Mouse (Mus musculus) left cerebral cortex, postnatal 4 days (tissue): ENCODE results near the gene Slc9b1. TPM values are rescaled to one million over a fixed set of nuclear protein-coding genes. Genes with fewer than 3 reads are reported as not detected.
A peak's percentile ranks its signal among the peaks of the same experiment; 100 is the strongest.

Experiments
- DNase-seq: peaks from one replicate; pipeline ENCODE4 v3.0.0-alpha.2; 2022
- intact Hi-C: fragments of 180-260 bp; cut with DNase I; formaldehyde crosslinking; loops from one replicate; pipeline ENCODE4 v1.15.1; 2025
- total RNA-seq, 2 experiments: library from RNA; stranded (reverse); gene quantifications; 2 replicates each; pipeline ENCODE4 v1.2.3; 2021

Gene Slc9b1
- total RNA-seq, 2 experiments from 2014 or later = 0.40 to 1.5 TPM

DNA sequence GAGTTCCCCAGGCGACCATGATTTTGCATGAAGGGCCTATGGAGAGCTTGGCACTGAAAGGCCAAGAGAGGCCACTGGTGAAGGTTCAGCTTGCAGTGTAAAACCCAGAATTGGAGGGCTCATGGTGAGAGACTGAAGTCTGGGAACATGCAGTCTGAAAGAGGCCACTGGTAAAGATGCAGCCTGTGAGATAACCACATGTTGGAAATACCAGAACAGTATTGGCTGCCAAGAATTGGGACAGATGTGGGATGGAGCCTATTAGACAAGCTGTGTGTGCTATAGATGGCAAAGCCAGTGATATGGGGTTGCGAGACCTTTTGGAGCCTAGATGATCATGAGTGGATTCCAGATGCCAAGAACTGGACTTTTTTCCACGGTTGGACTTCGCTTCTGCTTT lies 32.0 kb downstream of the Slc9b1 start:
- intact Hi-C loops = no loop called here
- DNase-seq = no peak

DNA sequence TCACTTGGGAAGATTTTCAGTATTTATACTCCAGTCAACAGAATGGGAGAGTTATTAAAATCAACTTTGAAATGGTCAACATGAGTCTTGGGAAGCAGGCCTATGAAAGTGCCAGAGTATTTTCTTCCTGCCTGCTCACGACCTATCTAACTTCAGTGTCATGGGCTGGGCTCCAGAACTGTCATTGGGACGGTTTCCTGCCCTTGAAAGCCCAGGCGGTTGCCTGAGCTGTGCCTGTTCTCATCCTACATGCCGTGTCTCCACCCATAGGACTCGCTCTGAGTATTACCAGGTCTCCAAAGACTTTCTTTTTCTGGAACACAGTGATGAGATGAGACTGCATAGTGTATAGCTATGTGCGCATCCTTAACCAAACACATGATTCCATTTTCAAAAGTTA lies 45.4 kb downstream of the Slc9b1 start:
- DNase-seq = no peak
- intact Hi-C loops = no loop called here

DNA sequence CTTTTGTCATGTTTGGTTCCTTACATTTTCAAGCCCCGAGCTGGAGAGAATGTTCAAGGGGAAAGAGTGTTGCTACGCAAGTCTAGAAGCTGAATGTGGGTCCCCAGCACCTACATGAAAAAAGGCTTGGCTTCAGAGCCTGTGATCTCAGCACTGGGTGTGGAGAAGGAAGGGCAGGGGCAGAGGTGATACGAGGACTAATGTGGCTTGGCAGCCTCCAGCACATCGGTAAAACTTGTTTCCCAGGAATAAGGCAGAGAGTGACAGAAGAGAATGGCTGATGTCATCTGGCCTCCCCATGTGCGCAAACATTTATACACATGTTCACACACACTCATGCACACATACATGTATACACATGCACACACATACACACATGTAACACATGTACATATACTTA lies 47.3 kb downstream of the Slc9b1 start:
- intact Hi-C loops = no loop called here
- DNase-seq = no peak

DNA sequence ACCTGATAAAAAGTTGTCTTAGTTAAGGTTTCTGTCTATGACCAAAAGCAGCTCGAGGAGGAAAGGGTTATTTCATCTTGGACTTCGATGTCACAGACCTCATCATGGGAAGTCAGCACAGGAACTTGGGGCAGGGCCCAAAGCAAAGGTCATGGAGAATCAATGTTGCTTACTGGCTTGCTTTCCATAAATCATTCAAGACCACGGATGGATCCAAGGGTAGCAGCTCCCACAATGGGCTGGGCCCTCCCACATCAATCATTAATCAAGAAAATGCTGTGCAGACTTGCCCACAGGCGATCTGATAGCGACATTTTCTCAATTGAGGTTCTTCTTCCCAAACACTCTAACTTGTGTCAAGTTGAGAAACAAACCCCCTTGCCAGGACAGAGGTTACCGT lies 48.3 kb downstream of the Slc9b1 start:
- intact Hi-C loops = no loop called here
- no peak for DNase-seq

DNA sequence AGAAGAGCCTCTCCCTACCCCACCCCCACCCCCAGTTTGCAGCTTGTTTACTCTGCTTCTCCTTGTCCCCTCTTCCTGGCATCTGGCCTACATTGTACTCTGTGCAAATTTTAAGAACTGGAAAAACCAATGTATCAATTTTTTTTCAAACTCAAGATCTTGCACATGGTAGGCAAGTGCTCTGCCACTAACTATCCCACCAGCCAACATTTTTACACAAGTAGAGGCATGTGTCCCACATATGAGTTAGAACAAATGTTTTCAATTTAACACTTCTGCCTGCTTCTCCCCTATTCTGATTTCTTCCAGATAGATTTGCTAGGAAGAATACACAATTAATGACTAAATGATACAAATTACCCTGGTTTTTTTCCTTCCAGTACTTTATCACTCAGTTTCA lies 49.3 kb downstream of the Slc9b1 start:
- intact Hi-C loops = no loop called here
- DNase-seq = no peak

DNA sequence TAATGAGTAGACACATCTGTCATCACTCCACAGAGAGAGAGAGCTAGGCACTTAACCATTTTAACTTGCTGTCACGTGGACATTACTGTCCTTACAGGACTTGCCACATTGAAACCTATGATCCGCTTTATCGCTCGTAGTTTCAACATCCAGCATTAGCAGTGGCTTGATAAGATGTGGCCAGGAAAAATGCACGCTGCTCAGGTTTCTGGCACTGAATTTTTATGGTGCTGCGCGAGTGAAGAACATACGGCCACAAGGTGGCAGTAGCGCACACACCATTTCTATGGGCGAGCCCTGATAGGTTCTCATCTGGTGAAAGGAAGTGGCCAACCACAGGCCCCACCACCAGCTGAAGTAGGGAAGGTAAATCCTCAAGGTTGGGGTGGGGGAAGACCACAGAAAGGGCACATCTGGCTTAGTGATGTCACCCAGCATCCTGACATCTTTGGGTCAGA lies 54.4 kb downstream of the Slc9b1 start:
- intact Hi-C loops = loop anchor here (5.0 kb wide), 1 partner anchor 110 kb away; no protein-coding TSS in a partner anchor
- DNase-seq = peak; percentile 89

DNA sequence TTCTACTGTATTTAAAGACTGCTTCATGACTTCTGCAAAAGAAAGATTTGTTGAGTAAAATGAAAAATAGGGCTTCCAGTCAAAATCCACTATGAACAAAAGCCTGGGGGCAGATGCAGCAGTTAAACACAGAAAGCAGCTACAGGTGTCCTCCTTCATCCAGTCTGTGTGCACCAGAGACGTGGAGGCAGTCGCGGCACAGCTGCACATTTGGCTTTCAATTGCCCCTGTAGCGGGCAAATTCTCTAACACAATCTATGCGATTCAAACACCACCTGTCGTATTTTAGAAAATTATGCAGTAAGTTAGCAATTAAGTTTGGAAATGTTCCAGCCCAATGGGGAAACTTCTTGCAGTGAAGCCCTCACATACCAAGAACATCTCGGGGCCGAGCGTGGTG lies 55.4 kb downstream of the Slc9b1 start:
- no peak for DNase-seq
- intact Hi-C loops = loop anchor here (5.0 kb wide), 1 partner anchor 111 kb away; no protein-coding TSS in a partner anchor

DNA sequence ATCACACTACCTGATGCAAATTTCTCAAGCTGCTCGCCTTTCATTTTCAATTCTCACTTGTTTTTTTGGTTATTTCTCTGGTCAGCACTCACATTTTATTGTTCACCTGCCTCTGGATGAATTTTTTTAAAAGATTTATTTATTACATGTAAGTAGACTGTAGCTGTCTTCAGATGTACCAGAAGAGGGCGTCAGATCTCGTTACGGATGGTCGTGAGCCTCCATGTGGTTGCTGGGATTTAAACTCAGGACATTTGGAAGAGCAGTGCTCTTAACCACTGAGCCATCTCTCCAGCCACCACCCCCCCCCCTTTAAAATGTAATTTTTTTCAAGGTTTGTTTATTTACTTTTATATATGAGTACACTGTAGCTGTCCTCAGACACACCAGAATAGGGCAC lies 56.0 kb downstream of the Slc9b1 start:
- DNase-seq = no peak
- intact Hi-C loops = loop anchor here (5.0 kb wide), 1 partner anchor 112 kb away; no protein-coding TSS in a partner anchor

DNA sequence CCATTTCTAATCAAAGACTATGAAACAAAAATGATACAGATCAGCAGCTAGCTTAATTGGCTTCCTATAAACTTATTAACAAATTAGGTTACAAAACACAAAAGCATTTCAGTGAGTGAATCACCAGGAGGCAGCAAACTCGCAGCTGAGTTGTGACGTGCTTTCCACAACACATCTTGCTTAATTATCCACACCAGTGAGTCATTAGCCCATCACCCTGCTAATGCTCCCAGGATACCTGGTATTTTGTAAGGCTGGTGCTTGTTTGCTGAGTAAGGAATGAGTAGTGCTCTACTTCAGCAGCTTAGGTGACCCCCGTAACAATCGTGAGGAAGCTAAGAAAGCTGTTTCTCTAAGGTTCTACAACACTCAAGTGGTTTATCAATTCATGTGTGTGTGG lies 56.8 kb downstream of the Slc9b1 start:
- intact Hi-C loops = loop anchor here (5.0 kb wide), 1 partner anchor 112 kb away; no protein-coding TSS in a partner anchor
- DNase-seq = no peak

DNA sequence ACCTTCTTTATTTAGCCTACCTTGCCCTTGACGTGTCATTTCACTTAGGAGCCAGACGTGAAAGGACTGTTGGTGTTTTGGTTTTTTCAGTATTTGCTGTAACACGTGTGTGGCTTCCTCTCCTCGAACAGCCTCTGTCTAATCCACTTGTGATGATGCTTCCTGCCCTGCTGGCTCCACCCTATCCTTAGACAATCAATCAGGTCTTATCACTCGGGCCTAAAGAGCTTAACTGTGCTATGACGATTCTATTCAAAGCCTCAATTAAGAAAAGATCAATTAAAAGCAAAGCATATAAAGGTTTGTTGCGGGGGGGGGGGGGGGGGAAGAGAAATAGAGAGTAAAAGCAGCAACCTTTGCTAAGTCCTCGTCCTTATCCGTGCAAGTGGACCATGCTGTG lies 59.5 kb downstream of the Slc9b1 start:
- no peak for DNase-seq
- intact Hi-C loops = no loop called here

DNA sequence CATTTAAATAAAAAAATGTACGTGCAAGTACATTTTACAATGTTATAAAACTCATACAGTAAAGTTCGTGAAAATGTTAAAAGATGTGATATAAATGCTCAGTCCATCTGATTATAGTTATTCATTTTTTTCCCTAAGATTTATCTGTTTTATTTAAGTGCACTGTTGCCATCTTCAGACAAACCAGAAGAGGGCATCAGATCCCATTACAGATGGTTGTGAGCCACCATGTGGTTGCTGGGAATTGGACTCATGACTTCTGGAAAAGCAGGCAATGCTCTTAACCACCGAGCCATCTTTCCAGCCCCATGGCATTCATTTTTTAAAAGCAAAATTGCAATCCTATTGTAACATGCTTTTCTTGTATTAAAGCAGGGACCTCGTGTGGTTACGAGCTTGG lies 61.4 kb downstream of the Slc9b1 start:
- DNase-seq = no peak
- intact Hi-C loops = no loop called here

DNA sequence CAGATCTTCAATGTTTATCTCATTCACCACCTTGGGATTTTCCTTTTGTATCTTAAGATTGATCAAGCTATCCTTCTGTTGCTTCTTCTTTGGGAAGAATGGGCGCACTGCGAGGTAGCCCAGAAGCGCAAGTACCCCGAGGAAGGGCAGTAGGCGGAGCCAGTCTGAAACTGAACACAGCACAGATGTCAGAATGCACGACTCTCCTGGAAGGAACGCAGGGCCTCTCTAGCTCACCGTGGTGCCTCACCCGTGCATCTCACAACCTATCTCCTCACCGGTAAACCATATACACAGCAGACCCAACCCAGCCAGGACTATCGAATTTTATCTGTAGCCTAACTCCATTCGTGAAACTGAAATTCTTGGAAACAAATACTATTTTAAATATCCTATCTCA lies 63.2 kb downstream of the Slc9b1 start:
- DNase-seq = no peak
- intact Hi-C loops = no loop called here

DNA sequence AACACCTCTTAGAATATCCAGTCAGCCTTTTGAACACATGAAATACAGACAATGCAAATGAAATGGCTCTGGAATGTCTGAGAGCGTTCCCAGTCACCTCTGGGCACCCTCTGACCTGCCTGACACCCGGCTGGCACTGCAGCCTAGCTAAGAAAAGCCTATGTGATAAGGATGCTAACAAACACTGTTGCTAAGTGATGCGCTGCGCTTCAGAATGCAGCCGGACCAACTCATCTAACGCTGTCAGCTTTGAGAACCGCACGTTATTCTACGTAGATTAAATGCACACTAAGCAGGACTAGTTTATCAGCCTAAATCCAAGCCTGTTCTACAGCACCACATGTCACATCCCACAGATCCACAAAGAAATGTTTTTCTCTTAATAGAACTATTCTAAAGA lies 64.0 kb downstream of the Slc9b1 start:
- no peak for DNase-seq
- intact Hi-C loops = no loop called here

DNA sequence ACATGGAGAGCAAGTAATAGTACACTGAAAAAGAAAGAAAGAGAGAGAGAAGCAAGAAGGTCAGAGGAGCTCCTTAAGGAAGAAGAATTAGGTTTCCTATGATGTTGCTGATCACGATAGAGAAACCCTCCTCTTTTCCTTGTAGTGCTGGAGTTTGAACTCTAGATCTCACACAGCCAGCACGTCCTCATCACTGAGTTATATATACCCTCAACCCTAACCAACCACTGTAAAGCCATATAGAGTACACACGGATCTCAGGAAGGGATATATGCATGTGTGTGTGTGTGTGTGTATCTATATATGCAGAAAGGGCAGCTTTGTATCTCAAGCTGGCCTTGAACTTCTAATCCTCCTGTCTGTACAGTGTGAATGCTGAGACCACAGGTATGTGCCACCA lies 69.4 kb downstream of the Slc9b1 start:
- intact Hi-C loops = no loop called here
- DNase-seq = no peak

DNA sequence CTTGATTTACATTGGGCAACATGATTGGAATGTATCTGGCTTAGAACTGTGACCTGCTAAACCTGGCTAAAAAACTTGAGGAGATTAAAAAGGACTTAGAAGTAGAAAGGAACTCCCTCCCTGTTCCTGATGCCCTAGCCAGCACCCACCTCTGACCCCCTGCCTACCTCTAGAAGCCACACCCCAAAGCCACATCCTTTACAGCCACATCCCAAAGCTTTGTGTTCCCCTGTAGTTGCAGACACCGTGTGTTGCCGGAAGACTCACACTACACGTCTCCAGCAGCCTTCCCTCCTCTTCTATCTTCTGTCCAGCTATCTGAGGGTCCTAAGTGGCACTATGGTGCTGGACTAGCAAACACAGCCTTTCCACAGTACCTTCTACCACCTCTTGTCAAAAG lies 70.0 kb downstream of the Slc9b1 start:
- intact Hi-C loops = no loop called here
- no peak for DNase-seq

DNA sequence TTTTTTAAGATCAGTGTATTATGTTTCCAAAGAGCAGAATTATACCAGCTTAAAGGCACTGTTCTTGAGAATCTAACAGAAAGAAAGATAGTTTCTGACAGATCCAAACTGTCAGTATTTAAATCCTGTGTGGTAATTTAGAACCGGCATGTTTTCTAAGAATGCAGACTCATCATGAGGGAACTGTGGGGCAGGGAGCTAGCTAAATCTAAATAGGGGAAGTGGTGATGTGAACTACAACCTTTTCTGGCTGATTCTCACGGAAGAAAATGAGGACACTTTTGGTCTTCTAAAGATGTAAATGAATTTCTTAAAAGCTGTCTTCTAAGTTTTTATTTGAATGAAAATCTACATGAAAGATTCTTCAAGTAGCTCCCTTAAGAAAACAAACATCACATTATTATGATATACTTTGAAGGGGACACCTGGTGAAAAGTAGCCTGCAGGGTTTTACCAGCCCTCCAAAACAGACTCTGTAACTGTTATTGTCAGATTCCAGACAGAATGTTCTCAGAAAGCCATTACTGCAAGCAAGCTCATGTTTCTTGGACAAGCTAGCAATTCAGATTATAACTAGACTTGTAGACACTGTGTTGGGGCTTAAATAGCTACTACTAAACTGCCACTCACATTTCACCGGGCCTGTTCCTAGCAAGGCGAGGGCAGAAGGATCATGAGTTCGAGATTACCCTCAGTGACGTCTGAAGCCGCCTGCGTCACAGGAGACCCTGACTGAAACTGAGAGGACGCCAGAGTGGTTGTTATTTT lies 72.9 kb downstream of the Slc9b1 start:
- intact Hi-C loops = no loop called here
- no peak for DNase-seq

DNA sequence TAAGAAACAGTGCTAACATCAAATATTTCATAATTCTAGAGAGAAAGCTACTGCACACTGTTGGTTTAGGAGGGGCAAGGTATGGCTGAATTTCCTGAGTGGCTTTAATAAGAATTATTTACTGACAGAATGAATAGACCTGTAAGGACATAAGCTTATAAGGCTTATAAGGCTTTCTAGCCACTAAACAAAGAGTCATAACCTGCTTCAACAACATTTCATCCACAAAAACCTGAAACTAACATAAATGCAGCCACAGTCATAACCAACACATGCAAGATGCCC lies 73.4 kb downstream of the Slc9b1 start:
- intact Hi-C loops = no loop called here
- no peak for DNase-seq

DNA sequence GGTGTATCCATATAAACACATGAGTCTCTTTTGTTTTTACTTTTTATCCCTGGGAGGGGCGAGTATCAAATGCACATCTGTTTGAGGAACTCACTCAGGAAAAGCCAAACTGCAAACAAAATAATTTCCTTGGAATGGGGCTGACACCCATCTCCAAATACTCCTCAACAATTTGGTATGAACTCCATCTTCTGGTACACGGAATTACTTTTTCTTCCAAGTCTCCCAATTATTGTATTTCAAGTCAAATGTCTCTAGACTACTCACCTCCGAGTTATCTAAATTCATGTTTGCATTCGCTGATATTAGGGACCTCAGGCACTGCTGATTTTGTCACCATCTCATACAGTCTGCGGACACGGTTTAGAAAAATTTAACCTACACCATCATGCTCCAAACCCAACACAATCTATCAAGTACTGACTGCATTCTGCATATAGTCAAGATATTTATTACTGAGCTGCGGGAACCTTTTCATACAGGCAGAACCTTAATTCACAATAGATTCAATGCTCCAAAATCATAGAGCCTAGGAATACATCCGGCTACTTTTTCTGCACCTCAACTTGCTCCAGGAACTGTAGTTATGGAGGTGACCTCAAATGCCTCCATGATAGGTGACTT lies 74.5 kb downstream of the Slc9b1 start:
- intact Hi-C loops = no loop called here
- no peak for DNase-seq

DNA sequence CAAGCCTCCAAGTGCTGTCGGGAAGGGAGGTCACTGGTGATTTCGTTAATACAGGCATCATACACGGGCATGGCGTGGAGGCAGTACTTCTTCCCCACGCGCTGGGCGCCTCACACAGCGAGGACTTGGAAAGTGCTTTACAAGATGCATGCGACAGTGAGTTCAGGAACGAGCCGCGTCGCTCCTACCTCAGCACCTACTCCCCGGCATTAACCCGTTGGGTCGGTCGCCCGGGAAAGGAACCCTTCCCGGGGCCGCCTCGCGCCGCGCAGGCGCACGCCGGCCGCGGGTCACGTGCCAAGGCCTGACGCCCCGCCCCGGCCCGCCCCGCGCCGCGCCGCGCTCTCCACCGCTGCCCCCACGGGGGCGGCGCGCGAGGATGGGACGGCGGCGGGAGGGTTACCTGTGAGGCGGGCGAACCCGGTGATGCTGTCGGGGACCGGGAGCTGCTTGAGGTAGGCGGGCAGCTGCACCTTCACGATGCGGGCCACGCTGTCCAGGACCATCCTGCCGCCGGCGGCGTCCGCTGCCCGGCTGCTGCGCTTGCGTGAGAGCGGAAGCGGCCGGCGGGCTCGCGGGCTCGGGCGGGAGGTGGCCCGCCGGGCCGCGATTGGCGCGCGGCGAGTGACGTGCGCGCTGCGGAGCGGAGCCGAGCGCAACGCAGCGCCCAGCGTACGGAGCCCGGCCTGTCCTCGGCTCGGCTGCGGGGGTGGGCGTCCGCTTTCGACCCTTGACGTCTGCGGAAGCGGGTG lies 75.2 kb downstream of the Slc9b1 start:
- intact Hi-C loops = no loop called here
- DNase-seq = peak; percentile 84

DNA sequence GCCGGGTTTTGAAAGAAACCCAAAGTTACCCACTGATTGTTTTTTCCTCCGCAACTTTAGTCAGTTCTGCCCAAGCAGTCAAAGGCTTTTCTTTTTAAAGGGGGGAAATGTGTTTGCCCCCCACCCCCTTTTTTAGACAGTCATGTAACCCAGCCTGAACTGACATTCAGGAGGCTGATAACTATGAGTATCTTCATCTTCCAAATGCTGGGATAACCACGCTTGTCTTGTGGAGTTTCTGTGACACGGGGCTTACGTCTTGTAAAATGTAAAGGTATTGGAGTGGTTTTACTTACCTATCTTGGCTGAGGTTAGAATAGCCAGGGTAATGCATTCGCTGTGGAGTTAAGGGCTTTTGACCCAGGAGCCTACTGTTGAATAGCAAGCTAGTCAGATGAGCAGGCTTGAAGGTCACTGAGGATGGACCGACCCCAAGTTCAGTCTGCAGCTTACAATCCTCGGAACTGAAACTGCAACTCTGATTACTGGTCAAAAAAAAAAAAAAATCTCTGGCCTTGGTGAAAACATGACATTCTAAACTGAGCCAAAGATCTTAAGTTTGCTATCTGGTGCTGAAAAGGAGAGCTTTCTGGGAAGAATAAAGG lies 75.9 kb downstream of the Slc9b1 start, which contains the start of gene Cisd2:
Cisd2 (minus strand) TSS at position 318 of the 605 bp plus-strand sequence.
- DNase-seq = no peak
- intact Hi-C loops = no loop called here

DNA sequence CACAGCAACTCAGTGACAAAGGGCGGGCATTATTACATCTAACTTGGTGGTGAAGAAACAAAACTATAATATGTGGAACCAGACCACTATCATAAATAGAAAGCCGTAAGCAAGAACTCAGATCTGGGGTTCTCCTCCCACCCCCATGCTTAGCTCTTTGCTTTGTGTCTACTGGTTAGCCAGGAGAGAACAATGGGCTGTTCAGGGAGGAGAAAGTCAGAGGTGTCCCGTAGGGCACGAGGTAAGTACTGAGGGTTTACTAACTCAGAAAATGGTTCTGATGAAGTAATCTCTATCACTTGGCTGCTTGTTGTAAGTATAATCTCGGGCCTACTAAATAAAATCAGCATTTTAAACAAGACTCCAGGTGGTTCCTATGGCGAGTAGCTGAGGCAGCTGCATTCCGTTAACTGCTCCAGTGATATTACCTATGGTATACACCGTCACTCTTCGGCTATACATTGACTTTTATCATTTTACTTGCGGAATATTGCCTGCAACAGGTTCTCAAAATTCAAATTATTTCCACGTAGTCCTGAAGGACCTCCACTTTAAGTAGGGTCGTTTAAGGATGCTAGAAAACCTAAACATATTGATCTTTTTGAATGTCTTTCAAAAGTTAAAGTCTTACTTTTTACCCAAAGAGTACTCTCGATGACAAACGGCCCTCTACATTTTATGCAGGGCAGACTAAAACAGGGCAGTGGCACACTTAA lies 89.2 kb downstream of the Slc9b1 start:
- intact Hi-C loops = loop anchor here (10.0 kb wide), 1 partner anchor 258 kb away; the partner anchor contains the start of gene Nfkb1
- DNase-seq = no peak
